Mouse (Mus musculus): ENCODE results near the gene Dedd. TPM values are rescaled to one million over a fixed set of nuclear protein-coding genes. Genes with fewer than 3 reads are reported as not detected.

Gene Dedd
- polyA plus RNA-seq, 2 experiments: 50.9 to 72.5 TPM

GRCm38 (mm10) chr1:171282086-171282805 lies 46.7 kb upstream of the Dedd start:
- peaks cover 65% of the 10 kb centered on the region for H3K36me3 ChIP-seq (ENCODE audit: control insufficient read depth, insufficient read depth, low read length)
- 79% methylated on average over 18 of the region's 18 CpGs for WGBS
- ATAC-seq (ENCODE audit: low FRiP score, low read depth): no peak
- DNase-seq (ENCODE audit: low spot score): no peak
- H3K9me3 ChIP-seq (ENCODE audit: control insufficient read depth, low read length): no peaks in the 10 kb centered on the region
- peak overlapping the region; percentile 87; the same call in 1 of the 2 replicates for H3K27ac ChIP-seq (replicated peaks; ENCODE audit: low read depth, low read length)
- peaks cover 15% of the 10 kb centered on the region for H3K4me1 ChIP-seq (ENCODE audit: control insufficient read depth, insufficient read depth, low read length)
- H3K4me2 ChIP-seq (replicated peaks; ENCODE audit: low read depth, low read length, severe bottlenecking): peak overlapping the region; percentile 75; the same call in 1 of the 2 replicates
- TF ChIP-seq POLR2A (IDR thresholded peaks at IDR 0.05; ENCODE audit: borderline replicate concordance, extremely low read depth, insufficient read depth, insufficient read length): no peak
- H3K27me3 ChIP-seq (ENCODE audit: control insufficient read depth, insufficient read depth, low read length): no peaks in the 10 kb centered on the region
- H3K4me3 ChIP-seq (replicated peaks; ENCODE audit: low read length): no peak overlapping the region
- H3K9ac ChIP-seq (ENCODE audit: low read depth, low read length, severe bottlenecking): no peak overlapping the region

DNA sequence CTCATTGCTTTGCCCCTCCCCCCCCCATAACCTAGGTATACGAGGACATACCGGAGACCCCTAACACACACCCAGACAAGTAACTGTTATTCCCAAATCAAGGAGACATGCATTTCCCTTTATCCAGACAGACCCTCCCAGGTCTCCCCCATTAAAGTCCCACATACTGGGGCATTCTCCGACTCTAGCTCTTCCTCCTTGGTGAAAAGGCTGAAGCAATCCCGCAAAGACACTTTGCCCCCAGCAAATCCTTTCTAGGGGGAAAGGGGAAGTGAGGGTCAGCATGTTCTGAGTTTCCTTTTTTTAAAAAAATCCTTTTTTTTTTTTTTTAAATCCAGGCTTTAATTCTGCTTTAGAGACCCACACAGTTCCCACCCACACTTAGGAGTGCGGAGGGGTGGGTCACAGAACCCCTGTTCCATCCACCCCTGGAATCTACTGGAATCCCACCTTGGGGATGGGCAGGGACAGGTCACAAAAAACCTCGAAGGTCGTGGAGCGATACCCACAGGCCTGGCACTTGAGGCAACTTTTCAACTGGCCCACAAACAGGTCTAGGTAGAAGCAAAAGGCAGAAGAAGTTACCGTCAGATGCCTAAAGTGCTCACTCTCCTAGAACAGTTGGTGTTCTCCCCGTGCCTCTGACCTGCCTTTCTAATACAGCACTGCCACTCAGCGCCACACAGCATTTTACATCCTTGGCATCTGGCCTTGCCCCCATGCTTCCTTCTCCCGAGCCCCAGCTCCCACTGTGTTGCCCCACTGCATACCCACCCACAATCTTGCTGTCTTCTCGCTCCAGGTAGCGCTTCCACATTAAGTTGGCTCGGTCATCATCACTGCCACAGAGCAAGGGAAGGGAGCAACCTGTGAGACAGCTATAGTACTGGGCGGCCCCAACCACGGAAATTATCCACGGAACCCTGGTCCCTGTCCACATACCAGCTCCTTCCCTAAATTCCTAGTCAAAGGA lies 45.5 kb upstream of the Dedd start:
- peaks cover 18% of the 10 kb centered on the region for H3K4me1 ChIP-seq (ENCODE audit: control insufficient read depth, insufficient read depth, low read length)

DNA sequence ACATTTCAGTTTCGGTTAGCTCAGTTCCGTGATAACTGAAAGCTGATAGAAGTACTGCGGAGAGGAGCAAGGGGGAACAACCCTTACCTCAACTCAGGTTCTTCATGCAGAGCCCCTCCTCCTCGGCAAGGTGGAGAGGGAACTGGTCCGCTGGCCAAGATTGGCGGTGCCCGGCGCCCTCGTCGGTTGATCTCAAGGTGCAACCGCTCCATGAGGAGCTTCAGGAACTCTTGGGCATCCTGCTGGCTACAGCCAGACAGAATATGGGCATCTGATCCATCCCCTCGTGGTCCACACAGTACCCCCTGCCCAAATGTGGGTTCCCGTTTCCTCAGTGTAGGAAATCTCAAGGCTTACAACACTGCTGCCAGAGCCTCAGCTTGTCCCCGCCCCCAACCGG lies 44.5 kb upstream of the Dedd start:
- Histone ChIP-seq H3K9me3 (ENCODE audit: control insufficient read depth, low read length) (no peaks in the 10 kb centered on the region), H3K4me3 (replicated peaks; ENCODE audit: low read length) (no peak overlapping the region), H3K9ac (ENCODE audit: low read depth, low read length, severe bottlenecking) (no peak overlapping the region), H3K27me3 (ENCODE audit: control insufficient read depth, insufficient read depth, low read length) (no peaks in the 10 kb centered on the region), H3K27ac (replicated peaks; ENCODE audit: low read depth, low read length) (no peak overlapping the region), H3K4me1 (ENCODE audit: control insufficient read depth, insufficient read depth, low read length) (peaks cover 18% of the 10 kb centered on the region), H3K36me3 (ENCODE audit: control insufficient read depth, insufficient read depth, low read length) (peaks cover 58% of the 10 kb centered on the region), H3K4me2 (replicated peaks; ENCODE audit: low read depth, low read length, severe bottlenecking) (no peak overlapping the region)
- DNase-seq (ENCODE audit: low spot score): no peak
- no peak for TF ChIP-seq POLR2A (IDR thresholded peaks at IDR 0.05; ENCODE audit: borderline replicate concordance, extremely low read depth, insufficient read depth, insufficient read length)
- ATAC-seq (ENCODE audit: low FRiP score, low read depth): no peak
- 90% methylated on average over 15 of the region's 15 CpGs for WGBS

More for the DNA sequence above, 45.5 kb upstream of the Dedd start:
- Histone ChIP-seq H3K36me3 (ENCODE audit: control insufficient read depth, insufficient read depth, low read length) (peaks cover 57% of the 10 kb centered on the region), H3K4me3 (replicated peaks; ENCODE audit: low read length) (no peak overlapping the region), H3K9ac (ENCODE audit: low read depth, low read length, severe bottlenecking) (no peak overlapping the region), H3K4me2 (replicated peaks; ENCODE audit: low read depth, low read length, severe bottlenecking) (no peak overlapping the region), H3K27ac (replicated peaks; ENCODE audit: low read depth, low read length) (no peak overlapping the region), H3K9me3 (ENCODE audit: control insufficient read depth, low read length) (no peaks in the 10 kb centered on the region), H3K27me3 (ENCODE audit: control insufficient read depth, insufficient read depth, low read length) (no peaks in the 10 kb centered on the region)
- no peak for DNase-seq (ENCODE audit: low spot score)
- 93% methylated on average over 18 of the region's 18 CpGs for WGBS
- no peak for ATAC-seq (ENCODE audit: low FRiP score, low read depth)
- no peak for TF ChIP-seq POLR2A (IDR thresholded peaks at IDR 0.05; ENCODE audit: borderline replicate concordance, extremely low read depth, insufficient read depth, insufficient read length)

- H3K27me3 ChIP-seq (ENCODE audit: control insufficient read depth, insufficient read depth, low read length): no peaks in the 10 kb centered on the region
- H3K4me2 ChIP-seq (replicated peaks; ENCODE audit: low read depth, low read length, severe bottlenecking): no peak overlapping the region
- no peak for DNase-seq (ENCODE audit: low spot score)
- no peak overlapping the region for H3K9ac ChIP-seq (ENCODE audit: low read depth, low read length, severe bottlenecking)
- no peak overlapping the region for H3K27ac ChIP-seq (replicated peaks; ENCODE audit: low read depth, low read length)
- no peak for TF ChIP-seq POLR2A (IDR thresholded peaks at IDR 0.05; ENCODE audit: borderline replicate concordance, extremely low read depth, insufficient read depth, insufficient read length)
- peaks cover 64% of the 10 kb centered on the region for H3K36me3 ChIP-seq (ENCODE audit: control insufficient read depth, insufficient read depth, low read length)
- 87% methylated on average over 20 of the region's 20 CpGs for WGBS
- H3K4me1 ChIP-seq (ENCODE audit: control insufficient read depth, insufficient read depth, low read length): peaks cover 11% of the 10 kb centered on the region
- no peak overlapping the region for H3K4me3 ChIP-seq (replicated peaks; ENCODE audit: low read length)
- H3K9me3 ChIP-seq (ENCODE audit: control insufficient read depth, low read length): no peaks in the 10 kb centered on the region
- ATAC-seq (ENCODE audit: low FRiP score, low read depth): no peak
Observed at GRCm38 (mm10) chr1:171285096-171285892, 43.7 kb upstream of the Dedd start.

Data from limb, embryonic 14.5 days (tissue).